Mouse (Mus musculus) spleen, adult 2 months (tissue): ENCODE data around the gene Asprv1. TPM values are rescaled to one million over a fixed set of nuclear protein-coding genes. Genes with fewer than 3 reads are reported as not detected.

Experiments used
- DNase-seq, 2 experiments: peaks; one replicate each; pipeline versions ENCODE4 v3.0.0 to v3.0.0-alpha.2; 2012 to 2021; ENCODE audit warnings: low spot score in 2 of 2, low read depth in 1 of 2
- H3K27ac ChIP-seq: fragments of 200-500 bp; 2 replicates; pipeline ENCODE4 v1.5.1; 2012; ENCODE audit warnings: low read length, inconsistent platforms; ENCODE audit not compliant: insufficient read depth
- H3K27me3 ChIP-seq: fragments of 200-500 bp; 2 replicates; pipeline ENCODE4 v1.6.1; 2012; ENCODE audit warnings: mild to moderate bottlenecking, moderate library complexity, low read length, inconsistent platforms; ENCODE audit not compliant: control insufficient read depth, insufficient read depth
- H3K36me3 ChIP-seq: fragments of 200-500 bp; 2 replicates; pipeline ENCODE4 v1.6.1; 2012; ENCODE audit warnings: mild to moderate bottlenecking, low read length, inconsistent platforms; ENCODE audit not compliant: control insufficient read depth, insufficient read depth
- H3K4me1 ChIP-seq: fragments of 200-500 bp; 2 replicates; pipeline ENCODE4 v1.6.1; 2011; ENCODE audit warnings: inconsistent platforms; ENCODE audit not compliant: control insufficient read depth, insufficient read depth, insufficient read length
- H3K4me3 ChIP-seq: fragments of 200-500 bp; 2 replicates; pipeline ENCODE4 v1.5.1; 2011; ENCODE audit warnings: mild to moderate bottlenecking, inconsistent platforms; ENCODE audit not compliant: insufficient read depth, insufficient read length; ENCODE audit errors: extremely low read depth
- CTCF ChIP-seq: fragments of 200-500 bp; IDR thresholded peaks from 2 replicates; pipeline ENCODE4 v1.5.1; 2011; ENCODE audit warnings: mild to moderate bottlenecking, inconsistent platforms; ENCODE audit not compliant: insufficient read depth, insufficient read length, insufficient replicate concordance; ENCODE audit errors: extremely low read depth
- POLR2A ChIP-seq: fragments of 200-500 bp; IDR thresholded peaks from 2 replicates; pipeline ENCODE4 v1.6.1; 2011; ENCODE audit warnings: low read depth, low read length, inconsistent platforms
- WGBS: fragments of 180-500 bp; shearing (Covaris S2); methylation state at CpG from one replicate; pipeline ENCODE4 v1.1.7; 2018; 5-methylcytosine and 5-hydroxymethylcytosine counted together
- polyA plus RNA-seq: library from polyadenylated mRNA; depleted of rRNA; stranded (reverse); fragments of >200 nt; gene quantifications from 2 replicates; pipeline ENCODE4 v1.2.3, GENCODE M21; 2012

Gene Asprv1
- polyA plus RNA-seq, 1 experiment = 2.5 TPM

DNA sequence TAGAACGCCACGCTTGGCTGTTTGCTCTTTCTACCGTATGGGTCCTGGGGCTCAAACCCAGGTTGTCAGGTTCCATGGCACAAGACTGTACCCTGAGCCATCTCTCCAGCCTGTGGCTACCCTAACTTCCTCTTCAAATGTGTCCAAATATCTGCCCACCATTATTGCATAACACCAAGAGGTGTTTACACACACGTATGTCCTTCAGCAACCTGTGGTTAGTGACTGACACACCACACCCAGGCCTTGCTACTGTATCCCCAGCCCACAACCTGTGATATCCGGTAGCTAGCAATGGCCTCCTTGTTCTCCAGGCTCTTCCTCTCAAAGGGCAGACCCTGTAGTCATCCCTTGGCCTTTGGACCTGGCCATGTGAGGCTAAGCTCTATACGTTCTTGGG, 18.7 kb upstream of the Asprv1 start:
- H3K4me1 ChIP-seq = peaks cover 10% of the 10 kb centered on the region; the same call in 1 of the 2 replicates
- no peak for DNase-seq
- no peaks in the 10 kb centered on the region for H3K36me3 ChIP-seq
- H3K27ac ChIP-seq = peak overlapping the region; percentile 35; the same call in 1 of the 2 replicates
- no peaks in the 10 kb centered on the region for H3K27me3 ChIP-seq
- H3K4me3 ChIP-seq = no peak overlapping the region
- TF ChIP-seq POLR2A = no peak
- no peak for TF ChIP-seq CTCF
- 79% methylated on average over 6 of the region's 6 CpGs for WGBS

DNA sequence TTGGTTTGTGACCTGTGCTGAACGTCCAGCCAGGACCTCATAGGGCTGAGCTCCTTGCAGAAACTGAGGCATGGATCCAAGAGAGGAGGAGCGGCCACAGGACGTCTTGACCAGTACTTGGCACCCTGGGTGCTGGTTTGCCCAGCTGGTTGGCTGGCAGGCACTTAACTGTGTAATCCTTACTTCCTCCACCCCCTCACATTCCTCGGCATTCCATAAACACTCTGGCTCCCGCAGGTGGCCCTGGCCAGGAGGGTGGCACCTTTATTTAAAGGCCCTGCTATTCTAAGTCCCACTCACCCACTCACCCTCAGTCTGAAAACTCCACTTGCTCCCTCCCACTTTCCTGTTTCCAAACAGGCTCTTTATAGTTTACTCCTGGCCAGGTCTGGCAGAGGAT, 17.2 kb upstream of the Asprv1 start:
- no peak for TF ChIP-seq CTCF
- no peak for TF ChIP-seq POLR2A
- WGBS = 93% methylated on average over 5 of the region's 5 CpGs
- DNase-seq = no peak
- H3K36me3 ChIP-seq = no peaks in the 10 kb centered on the region
- H3K27me3 ChIP-seq = no peaks in the 10 kb centered on the region
- H3K4me3 ChIP-seq = no peak overlapping the region
- peaks cover 10% of the 10 kb centered on the region; the same call in 1 of the 2 replicates for H3K4me1 ChIP-seq
- no peak overlapping the region for H3K27ac ChIP-seq

DNA sequence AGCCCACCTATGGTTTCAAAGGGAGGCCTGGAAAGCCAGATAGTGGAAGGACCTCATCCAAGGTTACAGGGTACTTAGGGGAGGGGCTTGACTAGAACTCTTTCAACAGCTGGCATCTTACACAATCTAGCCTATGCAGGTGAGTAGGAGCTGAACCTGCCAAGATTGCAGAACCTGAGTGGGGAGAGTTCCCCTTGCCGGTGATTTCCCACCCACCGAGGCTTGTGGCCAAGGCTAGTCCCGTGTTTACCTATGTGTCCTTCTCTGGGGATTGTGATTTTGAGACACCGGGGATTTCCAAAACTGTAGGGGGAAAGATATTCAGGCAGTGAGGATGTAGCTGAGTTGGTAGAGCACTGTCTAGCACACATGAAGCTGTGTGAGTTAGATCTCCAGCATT, 12.7 kb upstream of the Asprv1 start:
- no peak overlapping the region for H3K4me3 ChIP-seq
- DNase-seq = no peak
- no peaks in the 10 kb centered on the region for H3K36me3 ChIP-seq
- no peak overlapping the region for H3K27ac ChIP-seq
- H3K4me1 ChIP-seq = no peaks in the 10 kb centered on the region
- no peaks in the 10 kb centered on the region for H3K27me3 ChIP-seq
- TF ChIP-seq POLR2A = no peak
- no peak for TF ChIP-seq CTCF
- 84% methylated on average over 4 of the region's 4 CpGs for WGBS

DNA sequence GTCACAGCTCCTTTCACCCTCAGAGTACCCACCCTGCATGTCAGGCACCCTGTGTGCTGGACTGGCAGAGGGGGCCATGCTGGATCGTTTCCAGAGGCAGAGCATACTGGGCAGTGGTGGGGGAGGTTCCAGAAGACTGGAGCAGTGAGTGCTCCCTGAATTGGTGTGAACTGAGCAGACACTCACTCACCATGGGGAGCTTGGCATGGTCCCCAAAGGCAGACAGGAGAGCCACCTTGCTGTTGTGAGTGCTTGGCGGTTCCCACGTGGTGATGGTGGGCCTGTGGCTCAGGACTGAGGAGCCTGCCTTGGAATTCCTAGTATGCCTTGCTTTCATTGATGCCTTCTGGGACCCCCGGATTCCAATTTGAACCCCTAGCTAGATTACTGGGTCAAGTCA, 4.8 kb upstream of the Asprv1 start:
- H3K4me1 ChIP-seq = no peaks in the 10 kb centered on the region

DNA sequence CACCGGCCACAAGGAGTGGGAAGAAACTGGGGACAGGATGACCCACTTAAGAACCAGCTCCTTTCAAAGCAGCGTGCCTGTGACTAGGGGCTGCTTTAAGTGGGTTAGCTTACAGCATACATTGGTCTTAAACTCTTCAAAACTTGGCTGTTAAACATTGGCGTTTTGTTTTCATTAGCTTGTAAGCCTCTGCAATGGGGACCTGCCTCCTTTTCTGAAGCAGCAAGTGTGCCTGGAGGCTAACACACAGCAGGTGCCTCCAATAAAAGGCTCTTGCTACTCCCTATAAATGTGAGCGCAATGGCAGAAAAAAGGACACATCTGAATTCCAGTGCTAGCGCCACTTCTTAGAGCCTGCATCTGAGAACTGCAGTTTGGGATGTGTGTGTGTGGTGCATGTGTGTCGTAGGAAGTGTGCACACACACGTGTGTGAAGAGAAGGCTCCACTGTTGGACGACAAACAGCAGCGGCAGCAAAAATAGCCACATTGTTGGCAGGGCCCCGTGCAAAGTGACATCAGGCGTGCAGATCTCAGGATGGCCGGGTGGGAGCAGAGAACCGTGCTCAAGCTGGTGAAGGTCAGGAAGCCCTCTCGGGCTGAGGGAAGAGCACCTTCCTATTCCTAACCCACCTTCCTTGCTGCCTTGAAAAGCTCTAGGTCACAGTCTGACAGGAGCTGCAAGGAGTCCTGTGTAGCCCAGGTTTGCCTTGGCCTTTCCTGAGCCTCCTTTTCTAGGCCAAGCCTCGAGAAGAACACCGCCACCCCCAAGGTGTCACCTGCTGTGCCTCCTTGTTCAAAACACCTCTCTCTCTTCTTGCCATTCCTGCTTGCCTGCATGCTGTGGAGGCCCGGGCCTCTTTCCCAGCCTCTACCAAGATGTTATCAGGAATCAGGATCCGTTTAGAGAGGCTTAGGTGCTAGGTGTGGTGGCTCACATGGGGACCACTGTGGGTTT, 3.6 kb upstream of the Asprv1 start:
- no peak overlapping the region for H3K27ac ChIP-seq
- H3K4me3 ChIP-seq = no peak overlapping the region
- no peaks in the 10 kb centered on the region for H3K27me3 ChIP-seq
- WGBS = 76% methylated on average over 18 of the region's 18 CpGs
- H3K4me1 ChIP-seq = no peaks in the 10 kb centered on the region
- DNase-seq = no peak
- no peaks in the 10 kb centered on the region for H3K36me3 ChIP-seq
- TF ChIP-seq POLR2A (no peak), CTCF (no peak)

More for the DNA sequence above, 4.8 kb upstream of the Asprv1 start:
- Histone ChIP-seq H3K27ac (no peak overlapping the region), H3K36me3 (no peaks in the 10 kb centered on the region), H3K27me3 (no peaks in the 10 kb centered on the region), H3K4me3 (no peak overlapping the region)
- DNase-seq = no peak
- WGBS = 85% methylated on average over 4 of the region's 4 CpGs
- no peak for TF ChIP-seq POLR2A
- TF ChIP-seq CTCF = no peak

DNA sequence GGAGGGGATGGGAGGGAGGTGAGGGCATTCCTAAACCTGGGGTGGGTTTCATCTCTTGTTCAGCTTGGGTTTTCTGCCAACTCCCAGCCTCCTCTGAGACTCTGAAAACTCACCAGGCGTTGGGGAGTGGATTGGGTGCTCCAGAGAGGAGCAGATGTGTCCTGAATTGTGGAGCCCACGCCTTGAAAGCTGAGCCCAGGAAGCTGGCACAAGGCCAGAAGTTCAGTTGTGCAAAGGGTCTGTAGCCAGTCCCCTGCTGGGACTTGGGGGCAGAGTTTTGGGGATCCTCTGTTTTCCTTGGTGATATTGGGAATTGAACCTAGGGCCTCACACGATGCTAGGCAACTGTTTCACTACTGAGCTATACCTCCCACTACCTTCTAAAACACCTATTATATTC, 2.2 kb downstream of the Asprv1 start:
- Histone ChIP-seq H3K36me3 (no peaks in the 10 kb centered on the region), H3K27ac (no peak overlapping the region), H3K27me3 (no peaks in the 10 kb centered on the region), H3K4me3 (no peak overlapping the region), H3K4me1 (no peaks in the 10 kb centered on the region)
- WGBS = 86% methylated on average over 3 of the region's 3 CpGs
- no peak for DNase-seq
- no peak for TF ChIP-seq CTCF
- no peak for TF ChIP-seq POLR2A

DNA sequence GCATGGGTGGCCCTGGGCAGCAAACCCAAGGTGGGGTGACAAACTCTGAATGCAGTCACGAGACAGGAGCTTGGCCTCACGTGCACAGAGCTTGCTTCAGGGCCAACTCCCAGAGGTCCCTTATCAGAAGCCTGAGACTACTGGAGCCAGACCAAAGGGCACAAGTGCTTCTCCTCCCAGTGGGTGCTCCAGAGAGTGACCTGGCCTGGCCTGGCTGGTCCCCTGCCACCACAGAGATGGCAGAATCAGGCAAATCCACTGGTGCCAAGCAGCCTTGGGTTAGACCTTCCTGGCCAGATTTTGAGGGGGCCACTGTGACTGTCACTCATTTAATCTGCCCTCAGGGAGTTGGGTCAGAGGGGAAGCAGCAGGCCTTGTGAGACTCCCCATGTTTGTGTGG, 8.5 kb downstream of the Asprv1 start:
- WGBS = 73% methylated on average over 2 of the region's 2 CpGs
- DNase-seq = no peak
- no peaks in the 10 kb centered on the region for H3K36me3 ChIP-seq
- H3K27ac ChIP-seq = peak overlapping the region; percentile 13; the same call in 1 of the 2 replicates
- TF ChIP-seq CTCF = no peak
- no peak for TF ChIP-seq POLR2A
- H3K4me1 ChIP-seq = no peaks in the 10 kb centered on the region
- H3K4me3 ChIP-seq = no peak overlapping the region
- no peaks in the 10 kb centered on the region for H3K27me3 ChIP-seq
